In the genomic region with DNA sequence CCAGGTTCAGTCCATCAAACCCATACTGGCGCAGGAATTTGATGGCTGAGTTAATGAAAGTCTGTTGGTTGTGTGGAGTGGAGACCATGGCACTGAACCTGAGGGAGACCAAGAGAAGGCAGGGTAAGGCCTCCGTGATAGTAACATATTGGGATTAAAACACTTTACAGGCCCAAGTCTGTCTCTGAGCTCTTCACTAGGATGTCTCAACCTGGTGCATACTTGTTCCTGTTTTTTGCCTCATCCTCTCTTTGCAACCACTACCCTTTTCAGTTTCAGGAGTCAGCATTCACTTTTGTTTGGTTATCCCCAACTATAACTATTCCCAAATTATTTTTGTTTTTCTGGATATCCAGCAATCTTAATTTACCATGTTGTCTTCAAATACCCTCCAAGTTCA, we compare ENCODE assay signal across 26 mouse cellular contexts. TPM values are rescaled to one million over a fixed set of nuclear protein-coding genes. Genes with fewer than 3 reads are reported as not detected.
"Had no signal": no experiment of that assay in that cellular context is flagged by ENCODE, and none has a peak within 500 bp of the region (broad histone marks: within the 10 kb centered on the region; RNA-seq: fewer than 3 reads in every experiment).

No protein-coding gene starts in this region.

- ATAC-seq: forebrain, embryonic 13.5 days; forebrain, embryonic 14.5 days; forebrain, embryonic 15.5 days; forebrain, embryonic 16.5 days; forebrain, postnatal 0 days had no signal

- DNase-seq: cerebellum, adult 8-10 months; cerebellum, adult 9-10 months; cerebellum, adult 9-11 months; cerebellum, postnatal 10 days; cerebellum, postnatal 14 days; cerebellum, postnatal 25 days; cerebellum, postnatal 36 days; embryo, embryonic 11 days; forebrain, postnatal 0 days; gastrocnemius, adult 2 months; gastrocnemius, postnatal 10 days; gastrocnemius, postnatal 14 days; gastrocnemius, postnatal 25 days; gastrocnemius, postnatal 36 days; heart, adult 11 months; heart, adult 18-20 months; heart, adult 2 months had no signal

RNA-seq across cellular contexts. Expression of gene Chil5, which starts 8.5 kb away (rescaled TPM):
- total RNA-seq: common myeloid progenitor, adult 5-6 weeks; forebrain, postnatal 0 days; gastrocnemius, adult 18-20 months; gastrocnemius, adult 2 months; gastrocnemius, adult 8-10 months; gastrocnemius, postnatal 10 days; gastrocnemius, postnatal 36 days; gastrocnemius, postnatal 4 days; heart, adult 18-20 months; heart, adult 2 months had no signal

RNA-seq across cellular contexts. Expression of gene Pifo, which starts 9.7 kb away (rescaled TPM):
- total RNA-seq: common myeloid progenitor, adult 5-6 weeks; gastrocnemius, adult 18-20 months; gastrocnemius, adult 2 months; gastrocnemius, postnatal 10 days; gastrocnemius, postnatal 14 days; gastrocnemius, postnatal 25 days; gastrocnemius, postnatal 36 days; gastrocnemius, postnatal 4 days; heart, adult 2 months; heart, adult 8-10 months had no signal
